Mouse (Mus musculus) cortical plate, adult 2 months (tissue): Measurements from ENCODE around the gene Smarcc2.

Source experiments
- CTCF ChIP-seq: fragments of 200-500 bp; IDR thresholded peaks from 2 replicates; pipeline ENCODE4 v1.5.1; 2011; ENCODE audit warnings: mild to moderate bottlenecking, control low read depth, low read length; ENCODE audit not compliant: insufficient read depth; ENCODE audit errors: extremely low read depth
- POLR2A ChIP-seq: fragments of 200-500 bp; IDR thresholded peaks from 2 replicates; pipeline ENCODE4 v1.6.1; 2011; ENCODE audit warnings: mild to moderate bottlenecking, low read length, control low read depth; ENCODE audit not compliant: insufficient read depth; ENCODE audit errors: extremely low read depth

- TF ChIP-seq CTCF: no peak
- no peak for TF ChIP-seq POLR2A
Measured at GRCm38 (mm10) chr10:128425260-128425659, 33.8 kb upstream of the Smarcc2 start.
